Mouse (Mus musculus): Measurements from ENCODE around the gene Nlrp1a. TPM values are rescaled to one million over a fixed set of nuclear protein-coding genes. Genes with fewer than 3 reads are reported as not detected.

Gene Nlrp1a
- not detected for polyA plus RNA-seq (2014; fragmentation: Illumina TruSeq; extraction: RNeasy Lipid Tissue Mini Kit (QIAGEN cat#74804); ENCODE audit: low read depth, low replicate concordance)

DNA sequence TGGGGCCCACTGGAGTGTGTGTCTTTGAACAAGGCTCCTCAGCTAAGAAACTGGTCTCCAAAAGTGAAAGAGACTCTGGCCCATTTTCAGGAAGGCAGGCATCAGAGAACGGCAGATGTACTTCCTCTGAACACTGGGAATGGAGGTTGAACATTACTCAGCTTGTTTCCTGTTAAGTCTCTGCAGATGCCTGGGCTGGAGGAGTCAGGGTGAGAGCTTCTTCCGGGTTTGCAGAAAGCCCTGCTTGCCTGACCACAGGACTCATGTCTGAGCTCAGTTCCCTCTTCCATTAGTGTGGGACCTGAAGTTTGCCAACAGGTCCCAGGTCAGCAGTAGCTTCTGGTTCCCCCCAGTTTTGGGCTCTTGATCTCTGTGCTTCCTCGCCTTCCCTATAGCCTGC, at the start of gene Nlrp1a:
TSS of gene Nlrp1a (minus strand) at position 44 of the 400 bp plus-strand sequence.

Other genes with a start within 250 kb of the Nlrp1a start
- gene Nup88, start 174.7 kb downstream of the Nlrp1a start, polyA plus RNA-seq (2014; fragmentation: Illumina TruSeq; extraction: RNeasy Lipid Tissue Mini Kit (QIAGEN cat#74804); ENCODE audit: low read depth, low replicate concordance): 112 TPM
- 10.7 TPM for gene Rpain, start 174.5 kb downstream of the Nlrp1a start, polyA plus RNA-seq (2014; fragmentation: Illumina TruSeq; extraction: RNeasy Lipid Tissue Mini Kit (QIAGEN cat#74804); ENCODE audit: low read depth, low replicate concordance)
- gene C1qbp, start 161.7 kb downstream of the Nlrp1a start, polyA plus RNA-seq (2014; fragmentation: Illumina TruSeq; extraction: RNeasy Lipid Tissue Mini Kit (QIAGEN cat#74804); ENCODE audit: low read depth, low replicate concordance): 218 TPM
- 10.2 TPM for gene Dhx33, start 140.3 kb downstream of the Nlrp1a start, polyA plus RNA-seq (2014; fragmentation: Illumina TruSeq; extraction: RNeasy Lipid Tissue Mini Kit (QIAGEN cat#74804); ENCODE audit: low read depth, low replicate concordance)
- 32.6 TPM for gene Mis12, start 125.1 kb downstream of the Nlrp1a start, polyA plus RNA-seq (2014; fragmentation: Illumina TruSeq; extraction: RNeasy Lipid Tissue Mini Kit (QIAGEN cat#74804); ENCODE audit: low read depth, low replicate concordance)
- gene Derl2, start 124.9 kb downstream of the Nlrp1a start, polyA plus RNA-seq (2014; fragmentation: Illumina TruSeq; extraction: RNeasy Lipid Tissue Mini Kit (QIAGEN cat#74804); ENCODE audit: low read depth, low replicate concordance): 78.4 TPM
- gene 6330403K07Rik, start 111.2 kb downstream of the Nlrp1a start, polyA plus RNA-seq (2014; fragmentation: Illumina TruSeq; extraction: RNeasy Lipid Tissue Mini Kit (QIAGEN cat#74804); ENCODE audit: low read depth, low replicate concordance): not detected
- 0.16 TPM for gene Nlrp1b, start 86.0 kb upstream of the Nlrp1a start, polyA plus RNA-seq (2014; fragmentation: Illumina TruSeq; extraction: RNeasy Lipid Tissue Mini Kit (QIAGEN cat#74804); ENCODE audit: low read depth, low replicate concordance)